In the genomic region with DNA sequence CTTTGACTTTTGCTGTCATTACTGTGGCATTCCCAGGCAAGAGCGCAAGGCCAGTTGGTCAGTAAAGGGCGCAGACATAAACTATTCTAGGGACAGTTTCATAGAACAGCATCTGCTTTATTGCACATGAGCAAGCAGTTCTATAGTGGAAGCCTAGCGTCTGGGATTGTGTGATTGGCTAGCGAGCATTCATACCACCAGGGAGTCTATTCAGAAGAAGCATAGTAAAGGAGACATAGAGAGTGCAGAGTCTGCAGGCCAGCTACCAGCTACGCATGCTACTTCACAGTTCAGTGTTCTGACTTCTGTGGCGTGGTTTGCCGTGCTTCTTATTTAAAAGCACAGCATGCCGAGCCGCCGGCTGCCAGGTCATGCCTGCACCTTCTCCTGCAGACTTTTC, we compare ENCODE assay signal across 18 mouse cellular contexts. TPM values are rescaled to one million over a fixed set of nuclear protein-coding genes. Genes with fewer than 3 reads are reported as not detected.
DNase-seq lines count a peak whose midpoint lies in the region; ATAC-seq lines count a peak whose summit lies in the region.
"Had no signal": no experiment of that assay in that cellular context is flagged by ENCODE, and none has a peak within 500 bp of the region (broad histone marks: within the 10 kb centered on the region; RNA-seq: fewer than 3 reads in every experiment).

No protein-coding gene starts in this region.

- no peaks in the 10 kb centered on the region for H3K36me3 ChIP-seq in midbrain, embryonic 13.5 days
- no peaks in the 10 kb centered on the region for H3K36me3 ChIP-seq in midbrain, embryonic 10.5 days
- no peaks in the 10 kb centered on the region for H3K36me3 ChIP-seq in midbrain, embryonic 16.5 days (ENCODE audit: control insufficient read depth, insufficient read depth, low read length)
- H3K36me3 ChIP-seq: heart, embryonic 13.5 days had no signal

- peak overlapping the region; percentile 17 for H3K4me2 ChIP-seq in midbrain, embryonic 13.5 days (replicated peaks)
- peak overlapping the region; percentile 38 for H3K4me2 ChIP-seq in midbrain, embryonic 16.5 days (ENCODE audit: low read length)
- H3K4me2 ChIP-seq: heart, embryonic 13.5 days had no signal

- peak; percentile 80 for ATAC-seq in midbrain, embryonic 13.5 days
- ATAC-seq in midbrain, embryonic 16.5 days: peak; percentile 87
- ATAC-seq: lung, postnatal 0 days had no signal

- no peak overlapping the region for H3K27ac ChIP-seq in midbrain, embryonic 13.5 days
- H3K27ac ChIP-seq in midbrain, embryonic 10.5 days (replicated peaks): no peak overlapping the region
- peak overlapping the region; percentile 29; the same call in 1 of the 2 replicates for H3K27ac ChIP-seq in midbrain, embryonic 16.5 days (ENCODE audit: low read length)
- H3K27ac ChIP-seq: heart, embryonic 13.5 days; liver, embryonic 14.5 days had no signal

- H3K9ac ChIP-seq in midbrain, embryonic 13.5 days (replicated peaks): no peak overlapping the region
- peak overlapping the region; percentile 44; the same call in 1 of the 2 replicates for H3K9ac ChIP-seq in midbrain, embryonic 16.5 days (ENCODE audit: low read depth, low read length)
- H3K9ac ChIP-seq: heart, embryonic 13.5 days; liver, embryonic 14.5 days had no signal

- 65% methylated on average over 10 of the region's 10 CpGs for WGBS in midbrain, embryonic 13.5 days
- 82% methylated on average over 10 of the region's 10 CpGs for WGBS in midbrain, embryonic 10.5 days
- 53% methylated on average over 10 of the region's 10 CpGs for WGBS in midbrain, embryonic 16.5 days

- peak; percentile 19 to 25 for DNase-seq in cerebellum, postnatal 10 days
- no peak for DNase-seq in cerebellum, adult 11 months
- DNase-seq in midbrain, embryonic 10.5 days (ENCODE audit: low spot score): no peak
- DNase-seq in lung, postnatal 14 days: no peak
- no peak for DNase-seq in heart, adult 18-20 months
- no peak for DNase-seq in kidney, postnatal 4 days
- DNase-seq: kidney, adult 9 months; left cerebral cortex, postnatal 4 days; thymus, postnatal 4 days had no signal

- H3K9me3 ChIP-seq in midbrain, embryonic 13.5 days: no peaks in the 10 kb centered on the region
- H3K9me3 ChIP-seq in midbrain, embryonic 10.5 days (replicated peaks): 0 out of 2 replicates have a peak, but pooled peaks cover 4% of the 10 kb centered on the region
- no peaks in the 10 kb centered on the region for H3K9me3 ChIP-seq in midbrain, embryonic 16.5 days (replicated peaks; ENCODE audit: control insufficient read depth, low read length, poor library complexity, severe bottlenecking)
- H3K9me3 ChIP-seq: heart, embryonic 13.5 days had no signal

- H3K4me3 ChIP-seq in midbrain, embryonic 13.5 days (replicated peaks): no peak overlapping the region
- no peak overlapping the region for H3K4me3 ChIP-seq in midbrain, embryonic 10.5 days
- H3K4me3 ChIP-seq in midbrain, embryonic 16.5 days (ENCODE audit: low read depth, low read length): peak overlapping the region; percentile 25
- H3K4me3 ChIP-seq: heart, embryonic 13.5 days had no signal

- H3K4me1 ChIP-seq in midbrain, embryonic 13.5 days (replicated peaks): no peaks in the 10 kb centered on the region
- peaks cover 4% of the 10 kb centered on the region; the same call in 1 of the 2 replicates for H3K4me1 ChIP-seq in midbrain, embryonic 10.5 days
- peaks cover 2% of the 10 kb centered on the region; the same call in 1 of the 2 replicates for H3K4me1 ChIP-seq in midbrain, embryonic 16.5 days (ENCODE audit: control insufficient read depth, insufficient read depth, low read length)
- H3K4me1 ChIP-seq: heart, embryonic 13.5 days had no signal

- H3K27me3 ChIP-seq in midbrain, embryonic 13.5 days: no peaks in the 10 kb centered on the region
- no peaks in the 10 kb centered on the region for H3K27me3 ChIP-seq in midbrain, embryonic 10.5 days (ENCODE audit: low read depth, poor library complexity, severe bottlenecking)
- no peaks in the 10 kb centered on the region for H3K27me3 ChIP-seq in midbrain, embryonic 16.5 days (ENCODE audit: control insufficient read depth, insufficient read depth, low read depth, low read length)
- H3K27me3 ChIP-seq: heart, embryonic 13.5 days had no signal

RNA-seq across cellular contexts. Expression of gene 4930522H14Rik, which starts 37.9 kb away (rescaled TPM):
- not detected in 2 replicates for polyA plus RNA-seq in midbrain, embryonic 13.5 days (2015; fragmentation: Nextera tagmentation; extraction: Ambion mirVana)
- polyA plus RNA-seq in midbrain, embryonic 10.5 days (2016; fragmentation: Nextera tagmentation; extraction: Ambion mirVana): not detected in 2 replicates
- not detected in 2 replicates for polyA plus RNA-seq in midbrain, embryonic 16.5 days (2015; fragmentation: Nextera tagmentation; extraction: Ambion mirVana)
- total RNA-seq in heart, adult 18-20 months (2021): not detected
- total RNA-seq: adrenal gland, postnatal 4 days; common myeloid progenitor, adult 5-6 weeks; gastrocnemius, postnatal 4 days; left cerebral cortex, postnatal 4 days had no signal
- polyA plus RNA-seq: heart, embryonic 13.5 days; large intestine, adult 2 months; liver, embryonic 14.5 days; lung, postnatal 0 days had no signal

Comparison
In these comparisons a context has a peak if more than half of its experiments do, and no peak if none do; other contexts are left out.
1. DNase-seq: peak in cerebellum, postnatal 10 days (2 of 2); none in cerebellum, adult 11 months (single experiment), midbrain, embryonic 10.5 days (single experiment), lung, postnatal 14 days (single experiment), heart, adult 18-20 months (0 of 2) and kidney, postnatal 4 days (0 of 2).